Mouse (Mus musculus): Measurements from ENCODE around the gene Irf9.

GRCm38 (mm10) chr14:55580731-55581130 lies 22.6 kb upstream of the Irf9 start:
- TF ChIP-seq E2F4 (IDR thresholded peaks at IDR 0.05; ENCODE audit: insufficient replicate concordance, low read depth, low read length) (no peak), POLR2A (IDR thresholded peaks at IDR 0.05; ENCODE audit: low read depth, low read length) (no peak), ZNF384 (IDR thresholded peaks at IDR 0.05; ENCODE audit: low read depth, low read length) (no peak), BHLHE40 (IDR thresholded peaks at IDR 0.05; ENCODE audit: low read depth, low read length) (0 out of 2 replicates have a peak, but pooled peaks have one; percentile 25), ZMIZ1 (IDR thresholded peaks at IDR 0.05; ENCODE audit: low read depth, low read length) (no peak), MAZ (IDR thresholded peaks at IDR 0.05; ENCODE audit: low read depth, low read length) (no peak), TBP (conservative IDR thresholded peaks at IDR 0.05; ENCODE audit: low read depth, low read length) (no peak), CHD1 (IDR thresholded peaks at IDR 0.05; ENCODE audit: low read depth, low read length) (no peak), ZKSCAN1 (IDR thresholded peaks at IDR 0.05; ENCODE audit: borderline replicate concordance, low read depth, low read length) (no peak), CTCF (conservative IDR thresholded peaks at IDR 0.05 in 1 of 2, IDR thresholded peaks at IDR 0.05 in 1 of 2; ENCODE audit: low read depth in 2 of 2, low read length in 2 of 2) (no peak), NELFE (IDR thresholded peaks at IDR 0.05; ENCODE audit: low read depth, low read length) (no peak)

Data from CH12.LX (cell line).